Mouse (Mus musculus) CD4-positive helper T cell, adult 2 months (primary cell): Measurements from ENCODE around the gene Tmem235.
"Not testable (repeated sequence)": the region's sequence is repeated elsewhere in the genome, so short reads cannot be mapped to it uniquely, and the experiment has no call there.

Experiments used
- DNase-seq: peaks from one replicate; pipeline ENCODE4 v3.0.0-alpha.2; 2012; ENCODE audit warnings: low read depth, missing footprints, low spot score

Gene Tmem235

GRCm38 (mm10) chr11:117860601-117861000 is at the start of gene Tmem235:
Tmem235 (plus strand) TSS chr11:117860752.
- no peak for DNase-seq

- DNase-seq = no peak
Observed at GRCm38 (mm10) chr11:117813867-117814266, 46.7 kb upstream of the Tmem235 start.

GRCm38 (mm10) chr11:117814704-117815366 is 45.7 kb upstream of the Tmem235 start:
- no peak for DNase-seq

- not testable (repeated sequence) for DNase-seq
Observed at GRCm38 (mm10) chr11:117815850-117816249, 44.7 kb upstream of the Tmem235 start.

- DNase-seq = no peak
Observed at GRCm38 (mm10) chr11:117816389-117816996, 44.1 kb upstream of the Tmem235 start.

- DNase-seq = no peak
Observed at GRCm38 (mm10) chr11:117819095-117819494, 41.5 kb upstream of the Tmem235 start.

GRCm38 (mm10) chr11:117820173-117820572 is 40.4 kb upstream of the Tmem235 start:
- no peak for DNase-seq

GRCm38 (mm10) chr11:117821868-117822267 is 38.7 kb upstream of the Tmem235 start:
- DNase-seq = no peak

GRCm38 (mm10) chr11:117822728-117823241 is 37.8 kb upstream of the Tmem235 start:
- DNase-seq = no peak

- no peak for DNase-seq
Observed at GRCm38 (mm10) chr11:117823411-117823810, 37.1 kb upstream of the Tmem235 start.

GRCm38 (mm10) chr11:117824060-117824969 is 36.2 kb upstream of the Tmem235 start:
- peak; percentile 83 for DNase-seq

GRCm38 (mm10) chr11:117825333-117826101 is 35.0 kb upstream of the Tmem235 start, which contains the start of the genes Afmid and Tk1:
Afmid (plus strand) TSS chr11:117825924.
Tk1 (minus strand) TSS chr11:117826092.
- peak; percentile 80 for DNase-seq

- DNase-seq = no peak
Observed at GRCm38 (mm10) chr11:117826164-117826563, 34.4 kb upstream of the Tmem235 start.

GRCm38 (mm10) chr11:117826916-117827315 is 33.6 kb upstream of the Tmem235 start:
- peak; percentile 21 for DNase-seq

GRCm38 (mm10) chr11:117827386-117827785 is 33.2 kb upstream of the Tmem235 start:
- DNase-seq = no peak

- DNase-seq = peak; percentile 87
Observed at GRCm38 (mm10) chr11:117828149-117828887, 32.2 kb upstream of the Tmem235 start.

- no peak for DNase-seq
Observed at GRCm38 (mm10) chr11:117828888-117829604, 31.5 kb upstream of the Tmem235 start.

GRCm38 (mm10) chr11:117829671-117830215 is 30.8 kb upstream of the Tmem235 start:
- no peak for DNase-seq

- DNase-seq = no peak
Observed at GRCm38 (mm10) chr11:117830401-117830800, 30.2 kb upstream of the Tmem235 start.
